9 mouse cellular contexts compared by ENCODE assay signal in the genomic region with DNA sequence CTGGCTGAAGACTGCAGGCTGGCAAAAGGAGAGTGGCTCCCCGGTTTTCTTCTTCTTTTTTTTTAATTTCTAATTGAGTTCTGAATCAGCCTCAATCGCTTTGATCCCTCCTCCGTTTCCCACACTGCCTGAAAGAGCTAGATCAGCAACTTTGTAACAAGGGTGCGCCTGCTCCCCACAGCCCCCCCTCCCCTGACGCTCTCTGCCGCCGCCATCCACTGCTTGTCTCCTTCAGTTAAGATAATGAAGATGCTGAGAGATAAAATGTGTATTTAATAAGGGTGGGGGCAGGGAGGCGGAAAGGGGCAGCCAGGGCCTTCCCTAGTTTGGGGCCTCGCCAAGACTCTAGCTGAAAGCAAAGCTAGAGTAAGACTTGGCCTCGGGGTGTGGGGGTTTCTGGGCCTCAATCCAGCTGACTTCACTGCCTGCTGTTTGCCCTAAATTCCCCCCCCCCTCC. TPM values are rescaled to one million over a fixed set of nuclear protein-coding genes. Genes with fewer than 3 reads are reported as not detected.
A peak's percentile ranks its signal among the peaks of the same experiment; 100 is the strongest.
DNase-seq lines count a peak whose midpoint lies in the region; ATAC-seq and TF ChIP-seq lines count a peak whose summit lies in the region.
"Had no signal": no experiment of that assay in that cellular context is flagged by ENCODE, and none has a peak within 500 bp of the region (broad histone marks: within the 10 kb centered on the region; RNA-seq: fewer than 3 reads in every experiment).

No protein-coding gene starts in this region.

- no peak overlapping the region for H3K4me2 ChIP-seq in heart, postnatal 0 days (ENCODE audit: low read depth, low read length)
- peak overlapping the region; percentile 27 for H3K4me2 ChIP-seq in neural tube, embryonic 11.5 days (ENCODE audit: low read depth)

- no peak for TF ChIP-seq EP300 in heart, postnatal 0 days (IDR thresholded peaks at IDR 0.05; ENCODE audit: low read depth)

- no peak for ATAC-seq in heart, postnatal 0 days (ENCODE audit: insufficient read depth, low read depth)
- ATAC-seq in neural tube, embryonic 11.5 days (ENCODE audit: insufficient read depth, low FRiP score, low TSS enrichment) = no peak

- H3K27me3 ChIP-seq in heart, postnatal 0 days (ENCODE audit: control insufficient read depth, insufficient read depth, low read length) = no peaks in the 10 kb centered on the region
- H3K27me3 ChIP-seq in limb, embryonic 10.5 days (ENCODE audit: low read depth, poor library complexity, severe bottlenecking) = no peaks in the 10 kb centered on the region
- H3K27me3 ChIP-seq in neural tube, embryonic 11.5 days (ENCODE audit: control insufficient read depth, insufficient read depth, low read length) = no peaks in the 10 kb centered on the region

- H3K9me3 ChIP-seq in heart, postnatal 0 days (replicated peaks; ENCODE audit: control insufficient read depth, low read length) = no peaks in the 10 kb centered on the region
- H3K9me3 ChIP-seq in limb, embryonic 10.5 days (replicated peaks) = no peaks in the 10 kb centered on the region
- no peaks in the 10 kb centered on the region for H3K9me3 ChIP-seq in neural tube, embryonic 11.5 days (ENCODE audit: control insufficient read depth, low read length)

- WGBS in heart, postnatal 0 days = 28% methylated on average over 10 of the region's 10 CpGs
- WGBS in limb, embryonic 10.5 days = 5% methylated on average over 10 of the region's 10 CpGs
- WGBS in neural tube, embryonic 11.5 days = 12% methylated on average over 10 of the region's 10 CpGs

- H3K4me1 ChIP-seq in heart, postnatal 0 days (ENCODE audit: control insufficient read depth, insufficient read depth) = peaks cover 55% of the 10 kb centered on the region
- peaks cover 89% of the 10 kb centered on the region for H3K4me1 ChIP-seq in limb, embryonic 10.5 days
- H3K4me1 ChIP-seq in neural tube, embryonic 11.5 days (ENCODE audit: control insufficient read depth, insufficient read depth, low read length) = peaks cover 54% of the 10 kb centered on the region

- peak overlapping the region; percentile 18; the same call in 1 of the 2 replicates for H3K27ac ChIP-seq in layer of hippocampus, adult 2 months
- peak overlapping the region; percentile 28; the same call in 1 of the 2 replicates for H3K27ac ChIP-seq in heart, postnatal 0 days (ENCODE audit: low read depth)
- H3K27ac ChIP-seq in limb, embryonic 10.5 days = peak overlapping the region; percentile 88
- H3K27ac ChIP-seq in neural tube, embryonic 11.5 days (ENCODE audit: low read depth, low read length) = peak overlapping the region; percentile 63
- H3K27ac ChIP-seq: left cerebral cortex, adult 2 months had no signal

- no peak for TF ChIP-seq CTCF in layer of hippocampus, adult 2 months (conservative IDR thresholded peaks at IDR 0.05)
- TF ChIP-seq CTCF in heart, postnatal 0 days (IDR thresholded peaks at IDR 0.05; ENCODE audit: low read depth) = no peak

- no peak overlapping the region for H3K4me3 ChIP-seq in layer of hippocampus, adult 2 months
- H3K4me3 ChIP-seq in heart, postnatal 0 days (ENCODE audit: low read depth, low read length) = no peak overlapping the region
- H3K4me3 ChIP-seq in limb, embryonic 10.5 days = peak overlapping the region; percentile 38
- H3K4me3 ChIP-seq in neural tube, embryonic 11.5 days (ENCODE audit: low read depth, low read length) = no peak overlapping the region
- H3K4me3 ChIP-seq: left cerebral cortex, adult 2 months had no signal

- H3K36me3 ChIP-seq in heart, postnatal 0 days (replicated peaks; ENCODE audit: control insufficient read depth, insufficient read depth, low read length) = peaks cover 6% of the 10 kb centered on the region; the same call in 1 of the 2 replicates
- peaks cover 27% of the 10 kb centered on the region for H3K36me3 ChIP-seq in limb, embryonic 10.5 days
- H3K36me3 ChIP-seq in neural tube, embryonic 11.5 days (ENCODE audit: control insufficient read depth, insufficient read depth, low read length) = no peaks in the 10 kb centered on the region

- H3K9ac ChIP-seq in heart, postnatal 0 days (replicated peaks; ENCODE audit: low read depth, low read length) = no peak overlapping the region
- peak overlapping the region; percentile 32; the same call in 1 of the 2 replicates for H3K9ac ChIP-seq in neural tube, embryonic 11.5 days (ENCODE audit: low read length)

- no peak for DNase-seq in layer of hippocampus, adult 2 months (ENCODE audit: low spot score in 2 of 2)
- DNase-seq in layer of hippocampus, adult 9-10 months (ENCODE audit: low spot score) = no peak
- DNase-seq in adipocyte (ENCODE audit: low spot score) = peak; percentile 90
- peak; percentile 13 for DNase-seq in heart, postnatal 0 days (ENCODE audit: low spot score)
- no peak for DNase-seq in limb, embryonic 10.5 days (ENCODE audit: low spot score)
- peak; percentile 49 for DNase-seq in neural tube, embryonic 11.5 days (ENCODE audit: low spot score)
- no peak for DNase-seq in layer of hippocampus, postnatal 25 days (ENCODE audit: extremely low spot score in 1 of 2, low spot score in 1 of 2)
- DNase-seq in right cerebral cortex, postnatal 14 days = no peak

RNA-seq across cellular contexts. Expression of gene Rara, which starts 2.3 kb away (rescaled TPM):
- 10 to 100 TPM; 15.4 to 19.0 TPM for total RNA-seq in layer of hippocampus, adult 2 months (2021)
- total RNA-seq in heart, postnatal 0 days (2014; rRNA removed; ENCODE audit: low replicate concordance) = 24.0 and 36.2 TPM in 2 replicates
- 14.7 and 15.8 TPM in 2 replicates for polyA plus RNA-seq in heart, postnatal 0 days (2015; fragmentation: Nextera tagmentation; extraction: Ambion mirVana)
- polyA plus RNA-seq in limb, embryonic 10.5 days (2016; fragmentation: Nextera tagmentation; extraction: Ambion mirVana) = 38.4 and 43.7 TPM in 2 replicates
- polyA plus RNA-seq in neural tube, embryonic 11.5 days (2014; fragmentation: Nextera tagmentation; extraction: Ambion mirVana) = 73.2 and 75.1 TPM in 2 replicates
- 10 to 100 TPM; 17.0 to 17.7 TPM for total RNA-seq in layer of hippocampus, postnatal 25 days (2021)

RNA-seq across cellular contexts. Expression of gene Cdc6, which starts 17.7 kb away (rescaled TPM):
- total RNA-seq in layer of hippocampus, adult 2 months (2021) = under 1 TPM; 0.52 to 0.64 TPM
- 1.4 and 2.2 TPM in 2 replicates for total RNA-seq in heart, postnatal 0 days (2014; rRNA removed; ENCODE audit: low replicate concordance)
- 4.2 and 4.5 TPM in 2 replicates for polyA plus RNA-seq in heart, postnatal 0 days (2015; fragmentation: Nextera tagmentation; extraction: Ambion mirVana)
- 69.9 and 79.5 TPM in 2 replicates for polyA plus RNA-seq in limb, embryonic 10.5 days (2016; fragmentation: Nextera tagmentation; extraction: Ambion mirVana)
- polyA plus RNA-seq in neural tube, embryonic 11.5 days (2014; fragmentation: Nextera tagmentation; extraction: Ambion mirVana) = 41.6 and 44.4 TPM in 2 replicates
- under 1 TPM; 0.54 to 0.94 TPM for total RNA-seq in layer of hippocampus, postnatal 25 days (2021)

RNA-seq across cellular contexts. Expression of gene Gjd3, which starts 57.5 kb away (rescaled TPM):
- 1 to 10 TPM; 1.3 to 2.0 TPM for total RNA-seq in layer of hippocampus, adult 2 months (2021)
- total RNA-seq in heart, postnatal 0 days (2014; rRNA removed; ENCODE audit: low replicate concordance) = 4.2 and 14.7 TPM in 2 replicates
- 5.8 and 6.3 TPM in 2 replicates for polyA plus RNA-seq in heart, postnatal 0 days (2015; fragmentation: Nextera tagmentation; extraction: Ambion mirVana)
- polyA plus RNA-seq in limb, embryonic 10.5 days (2016; fragmentation: Nextera tagmentation; extraction: Ambion mirVana) = 0.24 and 0.29 TPM in 2 replicates
- polyA plus RNA-seq in neural tube, embryonic 11.5 days (2014; fragmentation: Nextera tagmentation; extraction: Ambion mirVana) = 0.57 TPM in 1 of 2 replicates, not detected in the other
- 1 to 10 TPM; 1.5 to 2.3 TPM for total RNA-seq in layer of hippocampus, postnatal 25 days (2021)

Comparison
In these comparisons a context has a peak if more than half of its experiments do, and no peak if none do; other contexts are left out.
1. DNase-seq: peak in adipocyte (single experiment), heart, postnatal 0 days (single experiment) and neural tube, embryonic 11.5 days (single experiment); none in layer of hippocampus, adult 2 months (0 of 2), layer of hippocampus, adult 9-10 months (single experiment), limb, embryonic 10.5 days (single experiment), layer of hippocampus, postnatal 25 days (0 of 2) and right cerebral cortex, postnatal 14 days (single experiment).
2. H3K27ac ChIP-seq: peak in every context shown above with its lines; median percentile 88 in limb, embryonic 10.5 days; 63 in neural tube, embryonic 11.5 days; 28 in heart, postnatal 0 days; 18 in layer of hippocampus, adult 2 months.